Mouse (Mus musculus): ENCODE measurements around the gene Krt10.

GRCm38 (mm10) chr11:99361423-99361822, 27.7 kb downstream of the Krt10 start:
- no peak for TF ChIP-seq CTCF (IDR thresholded peaks at IDR 0.05; ENCODE audit: low read depth)
- TF ChIP-seq EP300 (IDR thresholded peaks at IDR 0.05; ENCODE audit: low read depth): no peak

All from liver, postnatal 0 days (tissue).